Mouse (Mus musculus) cerebellum, adult 2 months (tissue): ENCODE data around the gene H1foo. TPM values are rescaled to one million over a fixed set of nuclear protein-coding genes. Genes with fewer than 3 reads are reported as not detected.
A peak's percentile ranks its signal among the peaks of the same experiment; 100 is the strongest.

Source experiments
- DNase-seq, 2 experiments: peaks; one replicate each; pipeline ENCODE4 v3.0.0; 2021
- H3K27ac ChIP-seq: fragments of 200-500 bp; 2 replicates; pipeline ENCODE4 v1.5.1; 2012; ENCODE audit warnings: low read length, control low read depth, inconsistent platforms; ENCODE audit not compliant: insufficient read depth
- H3K27me3 ChIP-seq: fragments of 200-500 bp; 2 replicates; pipeline ENCODE4 v1.6.1; 2012; ENCODE audit warnings: inconsistent platforms, mild to moderate bottlenecking, low read length, moderate library complexity; ENCODE audit not compliant: control insufficient read depth, insufficient read depth
- H3K4me1 ChIP-seq: fragments of 200-500 bp; 2 replicates; pipeline ENCODE4 v1.6.1; 2011; ENCODE audit warnings: low read length; ENCODE audit not compliant: control insufficient read depth, insufficient read depth
- H3K4me3 ChIP-seq: fragments of 200-500 bp; replicated peaks from 2 replicates; pipeline ENCODE3; 2011; ENCODE audit warnings: mild to moderate bottlenecking, low read depth, low read length, control low read depth; ENCODE audit not compliant: insufficient read depth
- CTCF ChIP-seq: fragments of 200-500 bp; IDR thresholded peaks from 2 replicates; pipeline ENCODE4 v1.5.1; 2011; ENCODE audit warnings: low read depth, mild to moderate bottlenecking, control low read depth, low read length, moderate library complexity, borderline replicate concordance; ENCODE audit not compliant: insufficient read depth
- POLR2A ChIP-seq: fragments of 200-500 bp; IDR thresholded peaks from 2 replicates; pipeline ENCODE4 v1.6.1; 2011; ENCODE audit warnings: low read length, control low read depth, borderline replicate concordance; ENCODE audit not compliant: insufficient read depth
- WGBS: fragments of 180-500 bp; shearing (Covaris S2); methylation state at CpG from one replicate; pipeline ENCODE4 v1.1.7; 2018; 5-methylcytosine and 5-hydroxymethylcytosine counted together
- polyA plus RNA-seq: library from polyadenylated mRNA; depleted of rRNA; stranded (reverse); fragments of >200 nt; gene quantifications from 2 replicates; pipeline ENCODE4 v1.2.3, GENCODE M21; 2012

The H1foo gene
- polyA plus RNA-seq, 1 experiment = not detected

DNA sequence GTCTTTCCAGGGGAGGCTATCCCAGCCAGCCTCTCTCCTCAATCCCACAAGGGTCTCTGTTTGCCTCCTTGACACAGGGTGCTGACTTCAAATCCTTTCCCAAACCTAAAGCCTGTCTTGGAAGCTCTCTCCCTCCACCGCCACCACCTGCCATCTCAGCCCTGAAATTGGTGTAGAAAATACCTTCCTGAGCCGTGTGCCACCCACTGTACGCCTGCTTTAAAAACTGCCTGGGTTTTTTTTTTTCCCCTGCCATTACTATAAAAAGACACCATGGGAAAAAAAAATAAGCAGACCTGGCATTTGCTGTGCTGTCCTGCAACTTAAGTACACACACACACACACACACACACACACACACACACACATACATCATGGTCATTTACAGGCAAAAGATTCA lies 45.3 kb downstream of the H1foo start:
- no peak overlapping the region for H3K4me3 ChIP-seq
- WGBS = 80% methylated on average over 3 of the region's 3 CpGs
- H3K27ac ChIP-seq = no peak overlapping the region
- TF ChIP-seq POLR2A (no peak), CTCF (no peak)
- H3K4me1 ChIP-seq = peaks cover 14% of the 10 kb centered on the region
- DNase-seq = no peak
- no peaks in the 10 kb centered on the region for H3K27me3 ChIP-seq

DNA sequence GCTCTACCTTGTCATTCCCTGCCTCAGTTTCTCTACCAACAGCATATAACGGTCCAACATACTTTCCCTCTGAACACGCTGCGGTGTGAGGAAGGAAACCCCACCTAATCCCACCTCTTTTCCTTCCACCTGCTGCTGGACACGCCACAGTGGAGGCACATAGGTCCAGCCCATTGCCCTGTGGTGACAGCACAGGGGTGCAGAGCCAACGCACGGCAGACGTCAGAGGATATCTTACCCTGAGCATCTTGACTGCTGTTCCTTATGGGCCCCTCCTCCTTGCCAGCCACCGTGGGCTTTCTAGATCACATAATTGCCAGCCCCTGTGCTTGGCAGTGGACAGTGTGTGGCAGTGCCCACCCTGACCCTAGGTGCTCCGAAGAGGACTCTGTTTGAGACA lies 45.7 kb downstream of the H1foo start:
- Histone ChIP-seq H3K27me3 (no peaks in the 10 kb centered on the region), H3K27ac (no peak overlapping the region), H3K4me1 (peaks cover 14% of the 10 kb centered on the region), H3K4me3 (no peak overlapping the region)
- no peak for TF ChIP-seq POLR2A
- no peak for TF ChIP-seq CTCF
- DNase-seq = no peak
- WGBS = 78% methylated on average over 9 of the region's 9 CpGs

DNA sequence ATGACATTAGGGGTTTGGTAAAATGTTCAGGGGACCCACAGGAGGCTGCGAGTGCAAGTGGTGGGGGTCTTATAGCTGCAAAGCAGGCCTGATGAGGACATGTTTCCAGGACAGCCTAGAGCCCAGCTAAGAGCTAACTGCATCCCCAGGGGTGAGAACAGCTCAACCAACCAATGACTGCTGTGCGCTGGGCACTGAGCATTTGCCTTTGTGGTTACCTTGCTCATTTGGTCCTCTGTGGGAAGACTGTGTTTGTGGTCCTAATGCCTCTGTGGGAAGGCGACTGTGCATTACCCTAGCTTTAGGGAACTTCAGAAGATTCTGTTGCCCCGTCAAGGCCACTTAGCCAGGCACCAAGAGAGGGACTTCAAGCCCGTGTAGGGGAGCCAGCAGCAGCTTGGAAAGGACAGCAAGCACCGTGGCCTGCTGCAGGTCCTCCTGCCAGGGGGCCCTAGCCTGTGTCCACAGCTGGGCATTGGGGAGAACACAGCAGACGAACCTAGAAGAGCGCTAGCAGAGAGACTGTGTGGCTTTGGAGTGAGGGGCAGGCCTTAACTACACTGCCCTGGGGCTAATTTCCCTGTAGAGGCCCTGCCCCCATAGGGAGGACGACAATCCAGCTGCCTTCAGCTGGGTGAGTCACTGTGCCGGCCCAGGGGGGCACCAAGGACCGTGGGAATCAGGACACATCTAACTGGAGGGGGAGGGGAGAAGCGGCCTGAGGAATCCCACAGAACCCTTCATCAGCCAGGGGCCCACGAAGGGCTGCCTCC lies 46.6 kb downstream of the H1foo start:
- Histone ChIP-seq H3K4me3 (no peak overlapping the region), H3K27me3 (no peaks in the 10 kb centered on the region), H3K27ac (no peak overlapping the region), H3K4me1 (peaks cover 17% of the 10 kb centered on the region)
- TF ChIP-seq CTCF (no peak), POLR2A (no peak)
- WGBS = 75% methylated on average over 13 of the region's 13 CpGs
- no peak for DNase-seq

DNA sequence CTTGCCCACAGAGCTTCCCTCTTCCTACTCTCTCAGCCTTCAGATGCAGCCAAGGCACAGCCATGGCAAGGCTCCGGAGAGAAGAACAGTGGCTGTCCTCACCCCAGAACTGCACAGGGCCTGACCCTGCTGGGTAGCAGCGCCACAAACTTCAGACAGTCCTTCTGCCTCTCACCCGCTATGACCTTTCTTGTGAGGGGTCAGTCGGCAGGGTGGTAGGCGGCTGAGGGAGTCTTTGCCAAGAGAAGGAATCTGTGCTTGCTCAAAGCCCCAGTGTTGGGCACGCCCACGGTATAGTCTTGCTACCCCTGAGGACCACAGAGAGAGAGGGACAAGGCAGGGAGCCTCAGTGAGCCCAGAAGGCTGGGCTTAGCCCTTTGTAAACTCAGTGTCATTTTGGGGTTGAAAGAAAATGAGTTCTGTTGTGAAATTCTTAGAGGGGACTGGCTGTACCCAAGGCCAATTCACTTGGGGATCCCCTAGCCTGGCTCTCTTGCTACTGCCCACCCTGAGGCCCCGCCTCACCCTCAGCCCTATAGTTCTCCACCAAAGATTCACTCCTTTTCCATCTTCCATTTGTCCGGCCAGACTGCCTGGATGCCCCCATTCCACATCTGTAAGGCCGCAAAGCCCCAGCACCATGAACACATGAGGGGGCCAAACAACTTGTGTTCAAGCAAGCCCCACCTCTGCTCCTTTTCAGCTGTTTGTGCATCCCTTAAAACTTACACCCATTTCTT lies 47.3 kb downstream of the H1foo start:
- no peaks in the 10 kb centered on the region for H3K27me3 ChIP-seq
- no peak for DNase-seq
- 75% methylated on average over 10 of the region's 10 CpGs for WGBS
- H3K4me3 ChIP-seq = no peak overlapping the region
- peaks cover 15% of the 10 kb centered on the region for H3K4me1 ChIP-seq
- no peak overlapping the region for H3K27ac ChIP-seq
- no peak for TF ChIP-seq CTCF
- TF ChIP-seq POLR2A = no peak

DNA sequence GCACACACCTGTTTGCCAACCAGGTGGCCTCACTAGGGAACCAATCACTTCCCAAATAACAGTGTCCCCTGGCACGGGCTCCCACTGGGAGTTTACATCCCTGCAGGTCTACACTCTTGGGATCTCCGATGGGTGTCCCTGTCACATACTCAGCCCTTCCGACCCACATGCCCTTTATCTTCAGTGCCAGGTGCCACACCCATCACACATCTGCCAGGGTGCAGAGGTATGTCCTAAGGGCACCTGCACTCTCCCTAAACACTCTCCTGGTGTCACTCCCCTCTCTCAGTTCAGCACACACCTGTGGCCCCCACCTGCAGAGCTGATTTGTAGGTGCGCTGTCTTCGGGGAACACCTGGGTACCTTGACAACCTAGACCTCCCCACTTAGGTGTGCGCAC lies 48.2 kb downstream of the H1foo start:
- no peak for DNase-seq
- H3K4me1 ChIP-seq = peaks cover 9% of the 10 kb centered on the region
- H3K27ac ChIP-seq = no peak overlapping the region
- no peak for TF ChIP-seq POLR2A
- TF ChIP-seq CTCF = no peak
- no peak overlapping the region for H3K4me3 ChIP-seq
- no peaks in the 10 kb centered on the region for H3K27me3 ChIP-seq
- WGBS = 76% methylated on average over 6 of the region's 6 CpGs

DNA sequence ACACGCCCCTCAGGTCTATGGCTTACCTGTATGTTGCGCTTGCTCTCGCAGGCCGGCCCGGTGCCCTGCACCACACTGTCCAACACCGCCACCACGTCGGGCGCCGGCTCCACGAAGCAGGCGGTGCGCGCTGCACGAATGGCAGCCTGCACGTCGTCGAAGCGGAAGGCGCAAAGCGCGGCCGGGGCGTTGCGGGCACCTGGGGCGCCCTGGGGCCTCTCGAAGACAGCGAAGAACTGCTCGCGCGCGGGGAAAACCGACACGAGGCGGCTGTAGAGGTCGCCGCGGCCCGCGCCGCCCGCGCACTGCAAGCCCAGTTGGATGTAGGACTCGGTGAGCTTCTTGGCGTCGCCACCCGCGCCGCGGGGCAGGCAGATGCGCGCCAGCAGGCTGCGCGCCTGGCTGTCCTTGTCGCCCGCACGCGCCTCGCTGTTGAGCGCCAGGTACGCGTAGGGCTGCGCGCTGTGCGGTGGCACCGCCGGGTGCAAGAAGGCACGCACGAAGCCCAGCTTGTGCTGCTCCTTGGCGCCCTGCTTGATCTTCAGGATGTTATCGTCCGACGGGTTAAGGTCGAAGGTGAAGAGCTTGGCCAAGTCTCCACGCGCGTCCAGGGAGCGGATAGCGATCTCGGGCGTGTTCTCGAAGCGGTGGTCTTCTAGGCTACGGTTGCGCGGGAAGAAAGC lies 48.9 kb downstream of the H1foo start:
- 4% methylated on average over 86 of the region's 86 CpGs for WGBS
- peak in 1 of 2 experiments; percentile 42 for DNase-seq
- Histone ChIP-seq H3K27ac (no peak overlapping the region), H3K27me3 (no peaks in the 10 kb centered on the region), H3K4me1 (peaks cover 9% of the 10 kb centered on the region), H3K4me3 (peak overlapping the region; percentile 50)
- no peak for TF ChIP-seq POLR2A
- no peak for TF ChIP-seq CTCF

DNA sequence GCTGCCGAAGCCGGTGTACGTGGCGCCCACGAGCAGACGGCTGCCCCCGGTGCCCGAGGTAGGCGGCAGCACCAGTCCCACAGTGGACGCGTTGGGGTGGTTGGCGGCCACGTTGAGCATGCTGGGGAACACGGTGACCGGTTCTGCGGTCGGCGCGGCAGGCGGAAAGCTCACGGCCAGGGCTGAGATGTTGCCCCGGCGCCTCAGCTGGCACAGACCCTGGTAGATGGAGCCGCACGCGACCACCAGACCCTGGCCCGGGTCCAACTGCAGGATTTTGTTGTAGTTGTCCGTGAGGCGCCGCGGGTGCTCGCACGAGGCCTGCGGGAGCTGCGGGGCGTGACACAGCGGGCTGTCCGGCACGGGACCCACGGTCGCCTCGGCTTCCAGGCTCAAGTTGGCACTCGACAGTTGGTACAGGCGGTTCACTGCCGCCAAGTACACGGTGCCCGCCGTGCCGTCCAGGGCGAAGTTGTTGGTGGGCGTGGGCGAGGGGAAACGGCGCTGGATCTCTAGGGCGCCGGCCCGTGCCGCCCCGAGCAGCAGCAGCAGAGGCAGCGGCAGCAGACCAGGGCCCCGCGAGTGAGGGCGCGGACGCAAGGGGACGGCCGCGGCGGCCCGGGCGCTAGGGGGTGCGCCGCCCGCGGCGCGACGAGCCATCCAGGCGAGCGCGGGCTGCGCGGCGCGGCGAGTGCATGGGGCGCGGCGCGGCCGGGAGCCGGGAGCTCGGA lies 49.6 kb downstream of the H1foo start:
- no peak overlapping the region for H3K27ac ChIP-seq
- peaks cover 9% of the 10 kb centered on the region for H3K4me1 ChIP-seq
- WGBS = under 1% methylated on average over 91 of the region's 93 CpGs
- H3K4me3 ChIP-seq = peak overlapping the region; percentile 50
- peak in 1 of 2 experiments; percentile 44 for DNase-seq
- H3K27me3 ChIP-seq = no peaks in the 10 kb centered on the region
- TF ChIP-seq POLR2A = no peak
- no peak for TF ChIP-seq CTCF
